Mouse (Mus musculus) 3T3-L1 (cell line): Measurements from ENCODE around the gene Gtsf1.
"Not testable (repeated sequence)": the region's sequence is repeated elsewhere in the genome, so short reads cannot be mapped to it uniquely, and the experiment has no call there.

Source experiments
- DNase-seq: peaks from one replicate; pipeline ENCODE4 v3.0.0-alpha.2; 2015; ENCODE audit warnings: low read depth, low spot score

Gene Gtsf1

GRCm38 (mm10) chr15:103430241-103430640 lies at the start of gene Gtsf1:
Gene Gtsf1, minus strand, starts transcription at chr15:103430470.
- DNase-seq, result no peak

- no peak for DNase-seq
Observed at GRCm38 (mm10) chr15:103479080-103479606, 48.9 kb upstream of the Gtsf1 start.

- DNase-seq, result no peak
Observed at GRCm38 (mm10) chr15:103473769-103474168, 43.5 kb upstream of the Gtsf1 start.

GRCm38 (mm10) chr15:103473182-103473581 lies 42.9 kb upstream of the Gtsf1 start:
- no peak for DNase-seq

- DNase-seq, result peak; percentile 49
Observed at GRCm38 (mm10) chr15:103472265-103472664, 42.0 kb upstream of the Gtsf1 start.

GRCm38 (mm10) chr15:103471488-103472194 lies 41.4 kb upstream of the Gtsf1 start:
- DNase-seq, result peak; percentile 51

- DNase-seq, result no peak
Observed at GRCm38 (mm10) chr15:103462539-103463261, 32.4 kb upstream of the Gtsf1 start.

- DNase-seq, result no peak
Observed at GRCm38 (mm10) chr15:103454449-103454848, 24.2 kb upstream of the Gtsf1 start.

GRCm38 (mm10) chr15:103453551-103454218 lies 23.4 kb upstream of the Gtsf1 start, which contains the start of gene Nckap1l:
Gene Nckap1l, plus strand, starts transcription at chr15:103453794.
- no peak for DNase-seq

GRCm38 (mm10) chr15:103448369-103448768 lies 18.1 kb upstream of the Gtsf1 start, which contains the start of gene Gtsf2:
Gene Gtsf2, minus strand, starts transcription at chr15:103448469.
- no peak for DNase-seq

GRCm38 (mm10) chr15:103445966-103446365 lies 15.7 kb upstream of the Gtsf1 start:
- not testable (repeated sequence) for DNase-seq

GRCm38 (mm10) chr15:103427017-103427416 lies 3.3 kb downstream of the Gtsf1 start:
- DNase-seq, result peak; percentile 25

- DNase-seq, result not testable (repeated sequence)
Observed at GRCm38 (mm10) chr15:103405586-103405985, 24.7 kb downstream of the Gtsf1 start.

GRCm38 (mm10) chr15:103401361-103401760 lies 28.9 kb downstream of the Gtsf1 start:
- DNase-seq, result no peak

- peak; percentile 74 for DNase-seq
Observed at GRCm38 (mm10) chr15:103393577-103393976, 36.7 kb downstream of the Gtsf1 start.

GRCm38 (mm10) chr15:103388556-103389145 lies 41.6 kb downstream of the Gtsf1 start:
- DNase-seq, result peak; percentile 88

GRCm38 (mm10) chr15:103383771-103384488 lies 46.3 kb downstream of the Gtsf1 start:
- peak; percentile 46 for DNase-seq

- peak; percentile 86 for DNase-seq
Observed at GRCm38 (mm10) chr15:103382795-103383406, 47.4 kb downstream of the Gtsf1 start.

GRCm38 (mm10) chr15:103382075-103382474 lies 48.2 kb downstream of the Gtsf1 start:
- peak; percentile 40 for DNase-seq

GRCm38 (mm10) chr15:103378665-103379356 lies 51.5 kb downstream of the Gtsf1 start:
- peak; percentile 36 for DNase-seq
